Mouse (Mus musculus): Measurements from ENCODE around the gene Bcap31. TPM values are rescaled to one million over a fixed set of nuclear protein-coding genes. Genes with fewer than 3 reads are reported as not detected.

The Bcap31 gene
- polyA plus RNA-seq, 1 experiment from 2014 or later: 228 TPM

- H3K27me3 ChIP-seq (ENCODE audit: control insufficient read depth, insufficient read depth, low read length): no peaks in the 10 kb centered on the region
- no peaks in the 10 kb centered on the region for H3K4me1 ChIP-seq (ENCODE audit: control insufficient read depth, insufficient read depth, low read length)
- H3K9ac ChIP-seq (ENCODE audit: low read depth, low read length): no peak overlapping the region
- ATAC-seq (ENCODE audit: low FRiP score, low TSS enrichment): no peak
- H3K9me3 ChIP-seq (ENCODE audit: control insufficient read depth, low read length): no peaks in the 10 kb centered on the region
- H3K27ac ChIP-seq (ENCODE audit: low read depth, low read length): no peak overlapping the region
- H3K4me3 ChIP-seq (ENCODE audit: low read length): no peak overlapping the region
- no peak overlapping the region for H3K4me2 ChIP-seq (replicated peaks; ENCODE audit: low read depth, low read length)
- WGBS: 60% methylated on average over 1 of the region's 1 CpGs
- no peaks in the 10 kb centered on the region for H3K36me3 ChIP-seq (ENCODE audit: control insufficient read depth, insufficient read depth, low read length)
These were observed 22.2 kb upstream of the Bcap31 start for GRCm38 (mm10) chrX:73738155-73738554.

- H3K4me2 ChIP-seq (replicated peaks; ENCODE audit: low read depth, low read length): no peak overlapping the region
- H3K4me1 ChIP-seq (ENCODE audit: control insufficient read depth, insufficient read depth, low read length): no peaks in the 10 kb centered on the region
- no peak overlapping the region for H3K9ac ChIP-seq (ENCODE audit: low read depth, low read length)
- no peak overlapping the region for H3K27ac ChIP-seq (ENCODE audit: low read depth, low read length)
- WGBS: 38% methylated on average over 1 of the region's 1 CpGs
- no peaks in the 10 kb centered on the region for H3K27me3 ChIP-seq (ENCODE audit: control insufficient read depth, insufficient read depth, low read length)
- peaks cover 3% of the 10 kb centered on the region; the same call in 1 of the 2 replicates for H3K36me3 ChIP-seq (ENCODE audit: control insufficient read depth, insufficient read depth, low read length)
- H3K4me3 ChIP-seq (ENCODE audit: low read length): no peak overlapping the region
- no peak for ATAC-seq (ENCODE audit: low FRiP score, low TSS enrichment)
- H3K9me3 ChIP-seq (ENCODE audit: control insufficient read depth, low read length): no peaks in the 10 kb centered on the region
These were observed 14.9 kb upstream of the Bcap31 start for GRCm38 (mm10) chrX:73730908-73731307.

GRCm38 (mm10) chrX:73718686-73719362, 2.8 kb upstream of the Bcap31 start:
- no peak for ATAC-seq (ENCODE audit: low FRiP score, low TSS enrichment)
- WGBS: 55% methylated on average over 5 of the region's 5 CpGs

GRCm38 (mm10) chrX:73718271-73718670, 2.3 kb upstream of the Bcap31 start:
- Histone ChIP-seq H3K27ac (ENCODE audit: low read depth, low read length) (no peak overlapping the region), H3K9ac (ENCODE audit: low read depth, low read length) (no peak overlapping the region)
- WGBS: 52% methylated on average over 3 of the region's 3 CpGs

More at GRCm38 (mm10) chrX:73718686-73719362, 2.8 kb upstream of the Bcap31 start:
- 0 out of 2 replicates have a peak, but pooled peaks cover 5% of the 10 kb centered on the region for H3K4me1 ChIP-seq (ENCODE audit: control insufficient read depth, insufficient read depth, low read length)
- no peak overlapping the region; the same call in 1 of the 2 replicates for H3K4me2 ChIP-seq (replicated peaks; ENCODE audit: low read depth, low read length)
- no peak overlapping the region for H3K9ac ChIP-seq (ENCODE audit: low read depth, low read length)
- no peaks in the 10 kb centered on the region; the same call in 1 of the 2 replicates for H3K36me3 ChIP-seq (ENCODE audit: control insufficient read depth, insufficient read depth, low read length)
- no peak overlapping the region for H3K27ac ChIP-seq (ENCODE audit: low read depth, low read length)
- no peaks in the 10 kb centered on the region for H3K27me3 ChIP-seq (ENCODE audit: control insufficient read depth, insufficient read depth, low read length)
- no peaks in the 10 kb centered on the region for H3K9me3 ChIP-seq (ENCODE audit: control insufficient read depth, low read length)
- H3K4me3 ChIP-seq (ENCODE audit: low read length): no peak overlapping the region

DNA sequence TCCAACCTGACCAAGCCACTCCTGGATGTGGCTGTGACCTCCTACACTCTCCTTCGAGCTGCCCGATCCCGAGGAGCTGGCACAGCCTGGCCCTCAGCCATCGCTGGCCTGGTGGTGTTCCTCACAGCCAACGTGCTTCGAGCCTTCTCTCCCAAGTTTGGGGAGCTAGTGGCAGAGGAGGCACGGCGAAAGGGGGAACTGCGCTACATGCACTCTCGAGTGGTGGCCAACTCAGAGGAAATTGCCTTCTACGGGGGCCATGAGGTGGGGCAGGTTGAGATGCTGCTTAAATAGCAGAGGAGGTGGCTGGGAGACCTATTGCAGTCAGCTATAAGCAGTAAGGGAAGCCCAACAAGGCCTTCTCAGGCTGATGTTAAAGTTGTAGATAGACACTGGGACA, 1.7 kb upstream of the Bcap31 start:
- no peak overlapping the region for H3K27ac ChIP-seq (ENCODE audit: low read depth, low read length)

More at GRCm38 (mm10) chrX:73718271-73718670, 2.3 kb upstream of the Bcap31 start:
- Histone ChIP-seq H3K36me3 (ENCODE audit: control insufficient read depth, insufficient read depth, low read length) (no peaks in the 10 kb centered on the region; the same call in 1 of the 2 replicates), H3K4me3 (ENCODE audit: low read length) (no peak overlapping the region), H3K27me3 (ENCODE audit: control insufficient read depth, insufficient read depth, low read length) (no peaks in the 10 kb centered on the region), H3K9me3 (ENCODE audit: control insufficient read depth, low read length) (no peaks in the 10 kb centered on the region), H3K4me2 (replicated peaks; ENCODE audit: low read depth, low read length) (no peak overlapping the region; the same call in 1 of the 2 replicates), H3K4me1 (ENCODE audit: control insufficient read depth, insufficient read depth, low read length) (0 out of 2 replicates have a peak, but pooled peaks cover 5% of the 10 kb centered on the region)
- no peak for ATAC-seq (ENCODE audit: low FRiP score, low TSS enrichment)

GRCm38 (mm10) chrX:73716709-73717545, 952 bp upstream of the Bcap31 start:
- peak; percentile 41; the same call in 1 of the 2 replicates for ATAC-seq (ENCODE audit: low FRiP score, low TSS enrichment)
- H3K9ac ChIP-seq (ENCODE audit: low read depth, low read length): peak overlapping the region; percentile 51
- peaks cover 6% of the 10 kb centered on the region; the same call in 1 of the 2 replicates for H3K36me3 ChIP-seq (ENCODE audit: control insufficient read depth, insufficient read depth, low read length)
- no peaks in the 10 kb centered on the region for H3K27me3 ChIP-seq (ENCODE audit: control insufficient read depth, insufficient read depth, low read length)
- peak overlapping the region; percentile 5; the same call in 1 of the 2 replicates for H3K27ac ChIP-seq (ENCODE audit: low read depth, low read length)
- peak overlapping the region; percentile 47 for H3K4me2 ChIP-seq (replicated peaks; ENCODE audit: low read depth, low read length)
- 45% methylated on average over 30 of the region's 30 CpGs for WGBS
- H3K4me1 ChIP-seq (ENCODE audit: control insufficient read depth, insufficient read depth, low read length): 0 out of 2 replicates have a peak, but pooled peaks cover 5% of the 10 kb centered on the region
- H3K4me3 ChIP-seq (ENCODE audit: low read length): peak overlapping the region; percentile 56
- H3K9me3 ChIP-seq (ENCODE audit: control insufficient read depth, low read length): no peaks in the 10 kb centered on the region

More for the DNA sequence above, 1.7 kb upstream of the Bcap31 start:
- no peaks in the 10 kb centered on the region for H3K27me3 ChIP-seq (ENCODE audit: control insufficient read depth, insufficient read depth, low read length)
- WGBS: 71% methylated on average over 11 of the region's 11 CpGs
- H3K4me2 ChIP-seq (replicated peaks; ENCODE audit: low read depth, low read length): peak overlapping the region; percentile 47
- H3K4me3 ChIP-seq (ENCODE audit: low read length): peak overlapping the region; percentile 56; the same call in 1 of the 2 replicates
- H3K9ac ChIP-seq (ENCODE audit: low read depth, low read length): peak overlapping the region; percentile 51; the same call in 1 of the 2 replicates
- no peaks in the 10 kb centered on the region for H3K9me3 ChIP-seq (ENCODE audit: control insufficient read depth, low read length)
- H3K36me3 ChIP-seq (ENCODE audit: control insufficient read depth, insufficient read depth, low read length): peaks cover 3% of the 10 kb centered on the region; the same call in 1 of the 2 replicates
- no peak for ATAC-seq (ENCODE audit: low FRiP score, low TSS enrichment)
- H3K4me1 ChIP-seq (ENCODE audit: control insufficient read depth, insufficient read depth, low read length): 0 out of 2 replicates have a peak, but pooled peaks cover 5% of the 10 kb centered on the region

DNA sequence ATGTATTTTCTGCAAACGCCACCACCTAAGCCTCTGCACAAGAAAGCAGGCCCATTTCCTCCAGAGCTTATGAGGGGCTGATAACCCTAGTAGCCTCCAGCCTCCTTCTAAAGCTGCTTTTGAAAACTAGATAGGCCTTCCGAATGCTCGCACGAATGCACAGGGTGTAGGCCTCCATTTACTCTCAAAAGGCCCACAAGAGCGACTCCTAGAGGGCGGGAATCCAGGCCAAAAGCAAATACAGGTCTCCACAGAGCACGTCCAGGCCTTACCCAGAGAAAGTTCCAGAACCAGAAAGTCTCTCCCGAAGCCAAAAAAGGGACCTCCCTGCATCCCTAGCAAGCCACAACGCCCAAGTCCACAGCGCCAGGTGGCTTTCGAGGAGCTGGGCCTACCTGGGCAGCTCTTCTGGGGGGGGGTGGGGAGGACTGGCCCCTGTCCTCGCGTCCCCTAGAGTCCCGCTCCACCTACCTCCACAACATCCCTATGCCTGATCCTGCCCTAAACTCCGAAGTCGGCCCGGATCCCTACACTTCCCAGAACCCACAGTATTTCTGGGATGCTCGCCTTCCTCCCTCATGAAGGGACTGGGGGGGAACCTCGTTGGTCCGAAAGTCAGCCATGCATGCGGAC, 383 bp downstream of the Bcap31 start:
- Histone ChIP-seq H3K27ac (ENCODE audit: low read depth, low read length) (peak overlapping the region; percentile 69), H3K27me3 (ENCODE audit: control insufficient read depth, insufficient read depth, low read length) (no peaks in the 10 kb centered on the region), H3K9ac (ENCODE audit: low read depth, low read length) (peak overlapping the region; percentile 71), H3K36me3 (ENCODE audit: control insufficient read depth, insufficient read depth, low read length) (peaks cover 6% of the 10 kb centered on the region; the same call in 1 of the 2 replicates), H3K4me1 (ENCODE audit: control insufficient read depth, insufficient read depth, low read length) (0 out of 2 replicates have a peak, but pooled peaks cover 5% of the 10 kb centered on the region), H3K4me2 (replicated peaks; ENCODE audit: low read depth, low read length) (peak overlapping the region; percentile 53), H3K4me3 (ENCODE audit: low read length) (peak overlapping the region; percentile 56), H3K9me3 (ENCODE audit: control insufficient read depth, low read length) (no peaks in the 10 kb centered on the region)
- ATAC-seq (ENCODE audit: low FRiP score, low TSS enrichment): peak; percentile 0; the same call in 1 of the 2 replicates
- 28% methylated on average over 21 of the region's 21 CpGs for WGBS

DNA sequence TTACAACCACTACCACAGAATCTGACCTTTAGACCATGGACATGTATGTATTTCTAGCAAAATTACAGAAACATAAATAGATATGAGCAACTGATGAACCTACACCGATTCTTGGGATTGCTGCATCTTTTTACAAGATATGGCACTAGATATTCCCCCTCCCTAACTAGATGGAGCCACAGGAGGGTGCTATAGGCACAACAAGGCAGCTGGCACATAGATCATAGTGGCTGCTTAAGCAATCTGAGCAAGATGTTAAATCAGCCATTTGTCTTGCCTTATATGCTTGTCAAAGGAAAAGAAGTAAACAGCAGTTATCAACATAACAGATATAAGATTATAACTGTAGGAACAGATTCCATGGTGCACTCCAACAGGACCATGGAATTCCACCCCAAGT, 15.5 kb downstream of the Bcap31 start:
- Histone ChIP-seq H3K27me3 (ENCODE audit: control insufficient read depth, insufficient read depth, low read length) (no peaks in the 10 kb centered on the region), H3K9ac (ENCODE audit: low read depth, low read length) (no peak overlapping the region), H3K36me3 (ENCODE audit: control insufficient read depth, insufficient read depth, low read length) (peaks cover 6% of the 10 kb centered on the region; the same call in 1 of the 2 replicates), H3K4me1 (ENCODE audit: control insufficient read depth, insufficient read depth, low read length) (no peaks in the 10 kb centered on the region), H3K4me3 (ENCODE audit: low read length) (no peak overlapping the region), H3K27ac (ENCODE audit: low read depth, low read length) (no peak overlapping the region), H3K4me2 (replicated peaks; ENCODE audit: low read depth, low read length) (no peak overlapping the region), H3K9me3 (ENCODE audit: control insufficient read depth, low read length) (no peaks in the 10 kb centered on the region)
- ATAC-seq (ENCODE audit: low FRiP score, low TSS enrichment): no peak
- WGBS: 79% methylated on average over 1 of the region's 1 CpGs
